Mouse (Mus musculus) spleen, adult 12 weeks (tissue): Measurements from ENCODE around the gene Pdk1.
"Not testable (repeated sequence)": the region's sequence is repeated elsewhere in the genome, so short reads cannot be mapped to it uniquely, and the experiment has no call there.

Source experiments
- DNase-seq: peaks from one replicate; pipeline ENCODE4 v3.0.0; 2022; ENCODE audit warnings: low spot score

Gene Pdk1

GRCm38 (mm10) chr2:71874836-71875235 is 1.8 kb downstream of the Pdk1 start:
- no peak for DNase-seq

- DNase-seq: no peak
Observed at GRCm38 (mm10) chr2:71877865-71878264, 4.8 kb downstream of the Pdk1 start.

- no peak for DNase-seq
Observed at GRCm38 (mm10) chr2:71878441-71878840, 5.4 kb downstream of the Pdk1 start.

- DNase-seq: no peak
Observed at GRCm38 (mm10) chr2:71878943-71879342, 5.9 kb downstream of the Pdk1 start.

- no peak for DNase-seq
Observed at GRCm38 (mm10) chr2:71882914-71883651, 10.1 kb downstream of the Pdk1 start.

GRCm38 (mm10) chr2:71887269-71887668 is 14.2 kb downstream of the Pdk1 start:
- no peak for DNase-seq

GRCm38 (mm10) chr2:71888437-71888836 is 15.4 kb downstream of the Pdk1 start:
- no peak for DNase-seq

GRCm38 (mm10) chr2:71891536-71891935 is 18.5 kb downstream of the Pdk1 start:
- no peak for DNase-seq

- no peak for DNase-seq
Observed at GRCm38 (mm10) chr2:71892741-71893349, 19.8 kb downstream of the Pdk1 start.

GRCm38 (mm10) chr2:71895596-71896286 is 22.7 kb downstream of the Pdk1 start:
- no peak for DNase-seq

GRCm38 (mm10) chr2:71897420-71897819 is 24.4 kb downstream of the Pdk1 start:
- DNase-seq: no peak

- no peak for DNase-seq
Observed at GRCm38 (mm10) chr2:71898335-71898856, 25.4 kb downstream of the Pdk1 start.

GRCm38 (mm10) chr2:71899886-71900285 is 26.9 kb downstream of the Pdk1 start:
- DNase-seq: no peak

GRCm38 (mm10) chr2:71905154-71905553 is 32.1 kb downstream of the Pdk1 start:
- no peak for DNase-seq

GRCm38 (mm10) chr2:71906356-71906755 is 33.3 kb downstream of the Pdk1 start:
- not testable (repeated sequence) for DNase-seq

- DNase-seq: no peak
Observed at GRCm38 (mm10) chr2:71913911-71914310, 40.9 kb downstream of the Pdk1 start.

- DNase-seq: no peak
Observed at GRCm38 (mm10) chr2:71919227-71919647, 46.2 kb downstream of the Pdk1 start.

GRCm38 (mm10) chr2:71924931-71925330 is 51.9 kb downstream of the Pdk1 start:
- DNase-seq: not testable (repeated sequence)

GRCm38 (mm10) chr2:71934046-71934445 is 61.0 kb downstream of the Pdk1 start:
- no peak for DNase-seq

- no peak for DNase-seq
Observed at GRCm38 (mm10) chr2:71936711-71937110, 63.7 kb downstream of the Pdk1 start.

GRCm38 (mm10) chr2:71937649-71938308 is 64.8 kb downstream of the Pdk1 start:
- DNase-seq: no peak

- DNase-seq: no peak
Observed at GRCm38 (mm10) chr2:71938716-71939393, 65.8 kb downstream of the Pdk1 start.
